Mouse (Mus musculus) urinary bladder, postnatal 36 days (tissue): Measurements from ENCODE around the gene Card10.

ENCODE experiments used
- DNase-seq, 2 experiments: peaks; one replicate each; pipeline ENCODE4 v3.0.0; 2022; ENCODE audit warnings: low spot score in 2 of 2, mixed read lengths in 1 of 2

Gene Card10

GRCm38 (mm10) chr15:78834233-78835005 lies 31.6 kb upstream of the Card10 start:
- DNase-seq: no peak

- DNase-seq: no peak
Observed at GRCm38 (mm10) chr15:78833582-78833981, 30.7 kb upstream of the Card10 start.

GRCm38 (mm10) chr15:78832701-78833123 lies 29.9 kb upstream of the Card10 start:
- DNase-seq: peak in 1 of 2 experiments; percentile 69

- no peak for DNase-seq
Observed at GRCm38 (mm10) chr15:78831720-78832657, 29.1 kb upstream of the Card10 start.

GRCm38 (mm10) chr15:78830742-78831719 lies 28.2 kb upstream of the Card10 start:
- no peak for DNase-seq

- no peak for DNase-seq
Observed at GRCm38 (mm10) chr15:78829636-78830035, 26.8 kb upstream of the Card10 start.

- DNase-seq: no peak
Observed at GRCm38 (mm10) chr15:78828315-78828714, 25.5 kb upstream of the Card10 start.

GRCm38 (mm10) chr15:78826213-78827204 lies 23.7 kb upstream of the Card10 start:
- peak; percentile 64 to 66 for DNase-seq

GRCm38 (mm10) chr15:78816074-78816391 lies 13.2 kb upstream of the Card10 start:
- DNase-seq: no peak

GRCm38 (mm10) chr15:78815314-78816073 lies 12.7 kb upstream of the Card10 start:
- no peak for DNase-seq

GRCm38 (mm10) chr15:78813603-78814002 lies 10.8 kb upstream of the Card10 start:
- DNase-seq: no peak

- no peak for DNase-seq
Observed at GRCm38 (mm10) chr15:78810146-78810545, 7.3 kb upstream of the Card10 start.

- DNase-seq: no peak
Observed at GRCm38 (mm10) chr15:78809739-78810138, 6.9 kb upstream of the Card10 start.

GRCm38 (mm10) chr15:78808980-78809379 lies 6.1 kb upstream of the Card10 start:
- DNase-seq: no peak

GRCm38 (mm10) chr15:78807141-78807540 lies 4.3 kb upstream of the Card10 start:
- no peak for DNase-seq

GRCm38 (mm10) chr15:78806614-78807013 lies 3.8 kb upstream of the Card10 start:
- DNase-seq: no peak

GRCm38 (mm10) chr15:78805351-78805750 lies 2.5 kb upstream of the Card10 start:
- no peak for DNase-seq

GRCm38 (mm10) chr15:78804326-78804725 lies 1.5 kb upstream of the Card10 start:
- no peak for DNase-seq

GRCm38 (mm10) chr15:78803499-78803900 lies 658 bp upstream of the Card10 start:
- DNase-seq: no peak
